Mouse (Mus musculus) liver, embryonic 12.5 days (tissue): ENCODE data around the gene Rnf149. TPM values are rescaled to one million over a fixed set of nuclear protein-coding genes. Genes with fewer than 3 reads are reported as not detected.

ENCODE experiments used
- ATAC-seq: fragments of 200-750 bp; cut with Nextera tagmentation; 2 replicates; pipeline ENCODE4 v1.8.0; 2017; ENCODE audit warnings: moderate number of reproducible peaks, mild to moderate bottlenecking, moderate library complexity
- H3K27ac ChIP-seq: fragments of 300-500 bp; sonication (generic); 2 replicates; pipeline ENCODE4 v1.5.1; 2016; ENCODE audit warnings: mild to moderate bottlenecking
- H3K27me3 ChIP-seq: fragments of 300-500 bp; sonication (generic); replicated peaks from 2 replicates; pipeline ENCODE4 v1.6.1; 2016; ENCODE audit warnings: mild to moderate bottlenecking, moderate library complexity
- H3K36me3 ChIP-seq: fragments of 300-500 bp; sonication (generic); 2 replicates; pipeline ENCODE4 v1.6.1; 2016; ENCODE audit warnings: mild to moderate bottlenecking, moderate library complexity
- H3K4me1 ChIP-seq: fragments of 300-500 bp; sonication (generic); 2 replicates; pipeline ENCODE4 v1.6.1; 2016
- H3K4me2 ChIP-seq: fragments of 300-500 bp; sonication (generic); 2 replicates; pipeline ENCODE4 v1.6.1; 2016; ENCODE audit warnings: mild to moderate bottlenecking, moderate library complexity
- H3K4me3 ChIP-seq: fragments of 300-500 bp; sonication (generic); 2 replicates; pipeline ENCODE4 v1.5.1; 2016; ENCODE audit warnings: mild to moderate bottlenecking, moderate library complexity
- H3K9ac ChIP-seq: fragments of 300-500 bp; sonication (generic); 2 replicates; pipeline ENCODE4 v1.6.1; 2016; ENCODE audit warnings: mild to moderate bottlenecking, moderate library complexity
- H3K9me3 ChIP-seq: fragments of 300-500 bp; sonication (generic); replicated peaks from 2 replicates; pipeline ENCODE4 v1.6.1; 2016; ENCODE audit warnings: mild to moderate bottlenecking, moderate library complexity
- WGBS: fragments of 180-500 bp; shearing (Covaris S2); methylation state at CpG from one replicate; pipeline ENCODE4 v1.1.7; 2016; ENCODE audit not compliant: insufficient replicate concordance; 5-methylcytosine and 5-hydroxymethylcytosine counted together
- polyA plus RNA-seq: library from polyadenylated mRNA; unstranded; fragments of >200 nt; fragmentation: Nextera tagmentation; extraction: Ambion mirVana; gene quantifications from 2 replicates; pipeline ENCODE4 v1.2.1, GENCODE M21; 2016

Gene Rnf149
- polyA plus RNA-seq, 1 experiment from 2014 or later: 27.3 TPM

GRCm38 (mm10) chr1:39573890-39574289, 3.3 kb downstream of the Rnf149 start:
- Histone ChIP-seq H3K27ac (no peak overlapping the region), H3K36me3 (peaks cover 16% of the 10 kb centered on the region; the same call in 1 of the 2 replicates), H3K4me2 (no peak overlapping the region), H3K9ac (no peak overlapping the region), H3K27me3 (no peaks in the 10 kb centered on the region), H3K4me1 (peaks cover 50% of the 10 kb centered on the region), H3K4me3 (no peak overlapping the region), H3K9me3 (no peaks in the 10 kb centered on the region)
- ATAC-seq: no peak
- 58% methylated on average over 7 of the region's 7 CpGs for WGBS

- WGBS: 56% methylated on average over 6 of the region's 6 CpGs
- no peaks in the 10 kb centered on the region for H3K27me3 ChIP-seq
- H3K4me2 ChIP-seq: no peak overlapping the region
Observed at GRCm38 (mm10) chr1:39571653-39572052, 5.6 kb downstream of the Rnf149 start.

GRCm38 (mm10) chr1:39568079-39568478, 9.1 kb downstream of the Rnf149 start:
- Histone ChIP-seq H3K9ac (no peak overlapping the region), H3K27me3 (no peaks in the 10 kb centered on the region), H3K9me3 (no peaks in the 10 kb centered on the region), H3K36me3 (peaks cover 36% of the 10 kb centered on the region), H3K4me3 (no peak overlapping the region), H3K27ac (no peak overlapping the region), H3K4me1 (peaks cover 12% of the 10 kb centered on the region), H3K4me2 (no peak overlapping the region)
- no peak for ATAC-seq

More at GRCm38 (mm10) chr1:39571653-39572052, 5.6 kb downstream of the Rnf149 start:
- no peak for ATAC-seq
- Histone ChIP-seq H3K9ac (no peak overlapping the region), H3K9me3 (no peaks in the 10 kb centered on the region), H3K4me3 (no peak overlapping the region), H3K4me1 (peaks cover 43% of the 10 kb centered on the region), H3K36me3 (peaks cover 18% of the 10 kb centered on the region; the same call in 1 of the 2 replicates), H3K27ac (no peak overlapping the region)

GRCm38 (mm10) chr1:39564603-39565002, 12.6 kb downstream of the Rnf149 start:
- H3K27me3 ChIP-seq: no peaks in the 10 kb centered on the region
- peaks cover 55% of the 10 kb centered on the region for H3K36me3 ChIP-seq
- no peak overlapping the region for H3K27ac ChIP-seq
- 70% methylated on average over 3 of the region's 3 CpGs for WGBS
- no peak overlapping the region for H3K9ac ChIP-seq
- ATAC-seq: no peak
- 0 out of 2 replicates have a peak, but pooled peaks cover under 1% of the 10 kb centered on the region for H3K4me1 ChIP-seq
- H3K4me2 ChIP-seq: no peak overlapping the region
- no peaks in the 10 kb centered on the region for H3K9me3 ChIP-seq
- no peak overlapping the region for H3K4me3 ChIP-seq

GRCm38 (mm10) chr1:39563161-39563560, 14.0 kb downstream of the Rnf149 start:
- no peaks in the 10 kb centered on the region for H3K4me1 ChIP-seq
- no peak overlapping the region for H3K4me3 ChIP-seq
- 87% methylated on average over 7 of the region's 7 CpGs for WGBS
- no peak overlapping the region for H3K27ac ChIP-seq
- H3K9ac ChIP-seq: no peak overlapping the region
- no peak for ATAC-seq
- H3K4me2 ChIP-seq: no peak overlapping the region
- peaks cover 61% of the 10 kb centered on the region for H3K36me3 ChIP-seq
- H3K27me3 ChIP-seq: no peaks in the 10 kb centered on the region
- no peaks in the 10 kb centered on the region for H3K9me3 ChIP-seq

- Histone ChIP-seq H3K36me3 (peaks cover 68% of the 10 kb centered on the region), H3K9me3 (no peaks in the 10 kb centered on the region), H3K27me3 (no peaks in the 10 kb centered on the region), H3K4me1 (no peaks in the 10 kb centered on the region), H3K9ac (no peak overlapping the region), H3K27ac (no peak overlapping the region), H3K4me2 (no peak overlapping the region), H3K4me3 (no peak overlapping the region)
- WGBS: 67% methylated on average over 1 of the region's 1 CpGs
- no peak for ATAC-seq
Observed at GRCm38 (mm10) chr1:39561920-39562319, 15.3 kb downstream of the Rnf149 start.

GRCm38 (mm10) chr1:39559009-39559408, 18.2 kb downstream of the Rnf149 start:
- Histone ChIP-seq H3K27me3 (no peaks in the 10 kb centered on the region), H3K4me3 (no peak overlapping the region), H3K27ac (no peak overlapping the region), H3K4me2 (no peak overlapping the region), H3K36me3 (peaks cover 88% of the 10 kb centered on the region), H3K4me1 (no peaks in the 10 kb centered on the region), H3K9me3 (no peaks in the 10 kb centered on the region), H3K9ac (no peak overlapping the region)
- 83% methylated on average over 2 of the region's 2 CpGs for WGBS
- no peak for ATAC-seq

GRCm38 (mm10) chr1:39555556-39556415, 21.4 kb downstream of the Rnf149 start:
- peaks cover 84% of the 10 kb centered on the region for H3K36me3 ChIP-seq
- H3K9me3 ChIP-seq: no peaks in the 10 kb centered on the region
- ATAC-seq: no peak
- 67% methylated on average over 9 of the region's 9 CpGs for WGBS
- H3K27me3 ChIP-seq: no peaks in the 10 kb centered on the region
- no peak overlapping the region for H3K9ac ChIP-seq
- no peaks in the 10 kb centered on the region for H3K4me1 ChIP-seq
- H3K27ac ChIP-seq: no peak overlapping the region
- H3K4me3 ChIP-seq: no peak overlapping the region
- no peak overlapping the region for H3K4me2 ChIP-seq

GRCm38 (mm10) chr1:39549831-39550230, 27.4 kb downstream of the Rnf149 start:
- Histone ChIP-seq H3K36me3 (peaks cover 80% of the 10 kb centered on the region), H3K9me3 (no peaks in the 10 kb centered on the region), H3K4me2 (no peak overlapping the region), H3K4me3 (no peak overlapping the region), H3K9ac (no peak overlapping the region), H3K27me3 (no peaks in the 10 kb centered on the region), H3K4me1 (no peaks in the 10 kb centered on the region), H3K27ac (no peak overlapping the region)
- ATAC-seq: no peak
- WGBS: 76% methylated on average over 2 of the region's 2 CpGs

- Histone ChIP-seq H3K4me1 (no peaks in the 10 kb centered on the region), H3K9ac (no peak overlapping the region), H3K4me3 (no peak overlapping the region), H3K27ac (no peak overlapping the region), H3K4me2 (no peak overlapping the region), H3K36me3 (peaks cover 82% of the 10 kb centered on the region), H3K27me3 (no peaks in the 10 kb centered on the region), H3K9me3 (no peaks in the 10 kb centered on the region)
- ATAC-seq: no peak
- WGBS: 61% methylated on average over 2 of the region's 2 CpGs
Observed at GRCm38 (mm10) chr1:39547238-39547637, 30.0 kb downstream of the Rnf149 start.

- Histone ChIP-seq H3K27me3 (no peaks in the 10 kb centered on the region), H3K4me2 (no peak overlapping the region), H3K27ac (no peak overlapping the region), H3K36me3 (peaks cover 82% of the 10 kb centered on the region), H3K9ac (no peak overlapping the region), H3K4me3 (no peak overlapping the region), H3K4me1 (no peaks in the 10 kb centered on the region), H3K9me3 (no peaks in the 10 kb centered on the region)
- ATAC-seq: no peak
- WGBS: 80% methylated on average over 6 of the region's 6 CpGs
Observed at GRCm38 (mm10) chr1:39546160-39546866, 30.9 kb downstream of the Rnf149 start.

GRCm38 (mm10) chr1:39545589-39545988, 31.6 kb downstream of the Rnf149 start:
- 0 out of 2 replicates have a peak, but pooled peaks cover 2% of the 10 kb centered on the region for H3K9me3 ChIP-seq
- no peak overlapping the region for H3K4me3 ChIP-seq
- H3K9ac ChIP-seq: no peak overlapping the region
- no peaks in the 10 kb centered on the region for H3K27me3 ChIP-seq
- H3K4me1 ChIP-seq: no peaks in the 10 kb centered on the region
- no peak overlapping the region for H3K4me2 ChIP-seq
- no peak for ATAC-seq
- no peak overlapping the region for H3K27ac ChIP-seq
- 80% methylated on average over 7 of the region's 7 CpGs for WGBS
- peaks cover 85% of the 10 kb centered on the region for H3K36me3 ChIP-seq
